Mouse (Mus musculus) cerebral cortex, adult 2 months (tissue): ENCODE results near the gene Mast3.

Source experiments
- WGBS: fragments of 180-500 bp; shearing (Covaris S2); methylation state at CpG from one replicate; pipeline ENCODE4 v1.1.7; 2018; 5-methylcytosine and 5-hydroxymethylcytosine counted together

Gene Mast3

DNA sequence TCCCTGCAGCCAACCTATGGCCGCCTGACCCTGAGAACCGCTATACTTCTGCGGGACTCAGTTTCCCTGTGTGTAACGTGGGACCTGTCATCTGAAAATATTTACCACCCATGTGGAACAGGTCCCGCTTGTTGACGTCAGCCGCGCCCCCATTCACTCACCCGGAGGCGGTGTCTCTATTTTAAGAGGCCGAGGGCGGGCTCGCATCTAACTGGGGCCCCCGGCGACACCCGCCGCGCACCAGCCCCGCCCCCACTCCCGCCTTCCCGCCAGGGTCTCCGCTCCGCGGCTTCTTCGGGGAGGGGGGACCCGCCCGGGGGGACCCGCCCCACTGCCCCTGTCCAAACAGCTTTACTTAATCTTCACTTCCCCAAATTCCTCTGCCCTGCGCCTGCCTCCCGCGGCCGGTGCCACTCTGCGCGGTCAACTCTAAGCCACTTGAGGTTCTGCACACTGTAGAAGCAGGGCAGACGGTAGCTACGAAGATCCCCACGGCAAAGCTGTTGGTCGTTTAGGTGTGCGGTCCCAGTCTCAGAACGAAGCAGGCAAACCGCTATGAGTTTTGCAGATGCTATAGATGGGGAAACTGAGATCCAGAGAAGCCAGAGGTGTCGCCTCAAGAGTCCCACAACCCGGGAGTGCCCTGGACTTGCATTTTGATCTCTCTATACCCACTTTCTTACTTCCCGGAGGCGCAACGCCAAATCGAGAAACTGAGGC, 933 bp downstream of the Mast3 start:
- WGBS: 2% methylated on average over 47 of the region's 47 CpGs

DNA sequence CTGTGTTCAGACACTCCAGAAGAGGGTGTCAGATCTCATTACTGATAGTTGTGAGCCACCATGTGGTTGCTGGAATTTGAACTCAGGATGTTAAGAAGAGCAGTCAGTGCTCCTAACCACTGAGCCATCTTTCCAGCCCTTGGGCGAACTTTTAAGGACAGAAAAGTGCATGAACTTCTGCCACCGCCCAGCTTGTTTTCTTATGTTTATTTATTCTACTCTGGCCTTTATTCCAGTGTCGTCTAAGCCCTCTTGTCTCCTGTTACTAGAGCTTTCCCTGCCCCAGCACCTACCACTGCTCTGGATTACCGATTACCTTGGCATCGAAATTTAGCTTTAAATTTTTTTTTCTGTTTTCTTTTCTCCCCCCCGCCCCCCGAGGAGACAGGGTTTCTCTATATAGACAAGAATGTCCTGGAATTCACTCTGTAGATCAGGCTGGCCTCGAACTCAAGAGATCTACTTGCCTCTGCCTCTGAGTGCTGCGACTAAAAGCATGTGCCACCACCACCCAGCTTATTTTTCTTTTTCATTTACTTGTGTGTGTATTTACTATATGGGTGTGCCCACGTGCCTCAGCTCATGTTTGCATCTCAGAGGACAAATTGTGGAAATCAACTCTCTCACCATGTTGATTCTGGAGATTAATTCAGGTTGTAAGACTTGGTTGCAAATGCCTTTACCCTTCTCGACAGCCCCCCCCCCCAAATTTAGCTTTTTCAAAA, 1.9 kb downstream of the Mast3 start:
- 55% methylated on average over 11 of the region's 11 CpGs for WGBS

DNA sequence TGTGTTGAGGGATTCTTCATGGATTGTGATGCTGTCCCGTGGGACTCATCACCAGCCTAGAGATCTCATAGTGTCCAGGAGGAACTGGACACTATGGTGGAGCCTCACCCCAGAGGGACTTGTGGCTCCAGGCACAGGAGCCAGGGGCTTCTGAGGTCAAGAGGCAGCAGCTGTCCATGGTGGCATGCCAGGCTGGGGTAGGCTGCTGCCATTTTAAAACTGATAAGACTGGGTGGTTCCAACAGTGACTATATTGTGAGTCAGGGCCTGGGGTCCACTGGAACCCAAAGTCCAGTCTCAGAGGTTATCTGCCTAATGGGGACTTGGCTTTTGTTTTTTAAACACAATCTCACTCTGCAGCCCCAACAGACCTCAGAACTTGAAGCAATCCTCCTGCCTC, 3.0 kb downstream of the Mast3 start:
- WGBS: 59% methylated on average over 1 of the region's 1 CpGs

DNA sequence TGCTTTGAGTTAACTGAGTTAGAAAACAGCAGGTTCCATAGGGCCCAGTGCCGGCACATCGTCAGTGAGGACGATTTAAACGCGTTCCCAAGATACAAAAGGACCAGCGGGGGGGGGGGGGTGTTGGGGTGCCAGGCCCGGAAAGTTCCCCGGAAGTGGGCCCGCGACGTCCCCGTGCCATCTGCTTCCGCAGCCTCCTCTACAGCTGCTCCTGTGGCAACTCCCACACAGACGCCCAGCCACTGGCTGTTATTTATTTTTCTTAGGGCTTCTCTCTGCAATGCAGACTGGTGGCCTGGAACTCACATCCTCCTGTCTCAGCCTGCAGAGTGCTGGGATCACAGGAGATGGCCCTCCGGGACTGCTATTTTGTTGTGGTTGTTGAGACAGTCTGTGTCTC, 3.7 kb downstream of the Mast3 start:
- 11% methylated on average over 15 of the region's 15 CpGs for WGBS

DNA sequence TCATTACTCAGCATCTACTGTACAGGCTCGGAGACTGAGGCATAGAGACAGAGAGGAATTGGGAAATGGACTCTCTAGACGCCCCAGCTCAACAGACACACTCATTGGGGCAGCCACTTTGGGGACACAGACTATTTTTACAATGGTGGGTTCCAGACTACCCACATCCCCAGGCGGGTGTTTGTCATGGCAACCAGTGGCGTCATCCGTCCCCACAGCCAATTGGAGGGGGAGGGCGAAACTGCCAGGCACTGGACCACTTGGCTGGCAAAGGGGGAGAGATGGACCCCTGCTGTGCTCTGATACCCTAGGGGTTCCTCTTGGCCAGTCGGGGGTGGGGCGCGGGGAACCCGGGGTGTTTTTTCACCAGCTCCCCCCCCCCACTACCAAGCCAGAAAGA, 4.2 kb downstream of the Mast3 start:
- 47% methylated on average over 10 of the region's 10 CpGs for WGBS

DNA sequence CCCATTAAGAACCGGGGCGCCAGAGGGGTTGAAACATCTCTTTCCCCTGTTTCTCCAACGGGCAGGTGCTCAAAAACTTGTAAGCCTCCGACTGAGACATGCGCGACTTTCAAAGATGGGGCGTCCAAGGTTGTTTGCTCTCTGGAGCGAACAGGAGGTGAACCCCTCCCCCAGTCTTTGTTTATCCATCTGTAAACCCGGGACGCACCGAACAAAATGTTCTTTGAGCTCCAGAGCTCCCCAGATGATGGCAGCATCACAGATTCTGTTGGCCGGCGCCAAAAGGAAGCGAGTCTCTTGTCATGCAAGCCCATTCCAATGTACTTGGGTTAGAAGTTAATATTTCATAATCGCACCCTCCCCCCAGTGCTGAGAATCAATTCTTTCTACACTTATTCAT, 6.6 kb downstream of the Mast3 start:
- WGBS: 10% methylated on average over 15 of the region's 15 CpGs

DNA sequence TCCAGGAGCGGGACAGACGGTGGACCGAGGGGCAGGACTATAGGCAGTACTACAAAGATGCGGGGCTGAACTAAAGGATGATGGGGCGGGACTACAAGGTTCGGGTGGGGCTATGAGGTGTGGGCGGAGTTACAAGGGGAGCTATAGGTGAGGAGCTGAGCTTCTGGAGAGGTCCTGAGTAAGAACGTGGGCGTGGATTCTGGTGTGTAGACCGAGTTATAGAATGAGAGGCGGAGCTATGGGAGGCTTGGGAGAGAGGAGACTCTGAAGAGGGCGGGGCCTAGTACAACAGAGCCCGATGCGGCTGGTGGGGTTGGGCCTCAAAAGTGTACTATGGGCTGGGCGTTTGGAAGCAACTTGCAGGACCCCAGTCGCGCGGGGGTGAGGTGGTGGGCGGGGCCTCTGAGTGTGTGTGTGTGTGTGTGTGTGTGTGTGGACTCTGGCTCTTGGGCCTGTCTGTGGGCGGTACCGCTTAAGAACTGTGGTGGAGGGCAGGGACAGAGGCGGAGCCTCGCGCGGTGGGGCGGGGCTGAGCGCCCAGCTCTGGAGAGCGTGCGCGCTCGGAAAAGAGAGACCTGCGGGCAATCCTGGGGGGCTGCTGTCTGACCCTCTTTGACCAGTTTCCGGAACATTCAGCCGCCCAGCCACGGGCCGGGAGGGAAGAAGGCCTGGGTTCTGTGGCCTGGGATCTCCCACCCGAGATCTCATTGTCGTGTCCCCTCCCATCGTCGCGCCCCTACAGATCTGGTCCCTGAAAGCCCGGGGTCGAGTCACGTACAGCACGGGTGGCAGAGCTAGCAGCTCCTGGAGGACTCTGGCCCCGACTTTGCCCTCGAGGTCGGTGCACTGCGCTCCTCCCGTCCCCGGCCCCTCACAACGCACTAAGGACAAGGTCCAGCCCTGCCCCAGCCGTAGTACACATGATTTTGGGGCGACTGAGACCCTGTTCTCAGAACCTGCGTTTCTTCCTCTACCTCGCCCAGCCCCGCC, 7.5 kb downstream of the Mast3 start:
- under 1% methylated on average over 53 of the region's 57 CpGs for WGBS

DNA sequence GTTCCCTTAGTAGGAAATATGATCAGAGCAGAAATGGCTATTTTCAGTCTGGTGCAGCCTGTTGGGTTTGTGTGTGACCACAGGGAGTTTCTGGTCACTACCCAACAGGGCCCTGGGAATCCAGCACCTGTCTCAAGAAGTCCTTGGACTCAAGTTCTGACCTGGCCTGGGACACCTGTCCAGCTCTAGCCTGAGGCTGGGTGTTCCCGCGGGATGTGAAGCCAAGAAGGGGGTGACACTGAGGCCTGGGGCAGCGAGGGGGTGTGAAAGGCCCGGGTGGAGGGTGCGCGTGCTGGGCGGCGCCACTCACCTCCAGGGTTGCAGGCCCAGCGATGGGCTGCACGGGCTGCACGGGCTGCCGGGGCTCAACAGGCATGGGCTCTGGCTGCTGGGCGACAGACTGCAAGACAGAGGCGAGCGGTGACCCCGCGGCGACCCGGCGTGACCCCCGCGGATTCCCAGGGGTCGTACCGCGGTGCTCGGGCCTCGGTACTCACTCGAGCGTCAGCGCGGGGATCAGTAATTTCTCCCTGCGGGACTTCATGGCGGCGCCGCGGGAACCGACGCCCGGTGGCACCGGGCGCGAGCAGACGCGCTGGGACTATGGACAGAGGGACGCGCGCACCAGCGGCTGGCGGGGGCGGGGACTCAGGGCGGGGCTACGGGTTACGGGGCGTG, 8.3 kb downstream of the Mast3 start:
- WGBS: 4% methylated on average over 54 of the region's 54 CpGs

DNA sequence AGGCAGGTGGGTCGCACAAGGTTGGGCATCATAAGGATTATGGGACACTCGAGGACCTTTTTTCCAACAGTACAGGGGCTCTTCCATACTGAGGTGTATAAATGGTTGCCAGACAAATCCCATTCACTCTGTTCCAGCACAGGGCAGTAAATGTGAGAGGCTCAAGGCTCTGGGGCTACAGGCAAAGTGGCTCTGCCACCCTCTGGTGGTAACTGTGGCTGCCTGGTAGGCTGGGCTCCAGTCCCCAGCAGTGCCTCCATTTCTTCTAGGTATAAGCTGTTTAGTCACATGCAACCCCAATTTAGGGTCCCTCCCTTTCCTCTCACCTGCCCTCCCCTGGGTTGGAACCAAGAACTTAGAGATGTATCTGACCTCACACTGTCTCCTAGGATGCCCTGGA, 9.5 kb downstream of the Mast3 start:
- 83% methylated on average over 2 of the region's 2 CpGs for WGBS

DNA sequence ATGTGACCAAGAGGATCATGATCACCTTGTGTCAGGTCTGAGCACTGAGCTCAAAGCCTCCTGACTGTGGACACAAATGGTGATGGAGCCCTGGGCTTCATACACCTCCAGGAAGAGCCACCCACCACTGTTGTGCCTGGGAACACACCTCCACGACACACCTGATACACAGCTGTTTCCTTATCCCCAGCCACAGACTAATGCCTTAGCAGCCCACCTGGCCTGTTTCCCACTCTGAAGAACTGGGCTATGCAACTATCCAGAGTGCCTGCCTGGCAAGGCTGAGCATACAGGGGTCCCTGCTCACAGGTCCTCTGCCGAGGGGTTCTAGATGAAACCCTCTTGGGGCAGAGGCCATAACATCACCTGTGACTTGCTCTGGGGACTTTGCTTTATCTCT, 10.6 kb downstream of the Mast3 start:
- WGBS: 77% methylated on average over 2 of the region's 2 CpGs

DNA sequence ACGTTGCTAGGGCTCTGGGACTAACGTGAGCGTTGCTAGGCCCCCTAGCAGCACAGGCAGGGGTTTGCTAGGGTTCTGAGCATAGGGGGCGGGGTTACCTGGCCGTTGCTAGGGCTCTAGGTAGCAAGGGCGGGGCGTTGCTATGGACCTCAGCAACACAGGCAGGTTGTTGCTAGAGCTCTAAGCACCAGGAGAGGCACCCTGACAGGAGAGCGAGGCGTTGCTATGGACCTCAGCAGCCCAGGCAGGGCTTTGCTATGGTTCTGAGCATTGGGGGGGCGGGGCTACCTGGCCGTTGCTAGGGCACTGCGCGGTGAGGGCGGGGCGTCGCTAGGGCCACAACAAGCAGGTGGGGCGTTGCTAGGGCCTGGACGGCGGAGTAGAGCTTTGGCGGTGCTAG, 12.2 kb downstream of the Mast3 start:
- under 1% methylated on average over 20 of the region's 20 CpGs for WGBS

DNA sequence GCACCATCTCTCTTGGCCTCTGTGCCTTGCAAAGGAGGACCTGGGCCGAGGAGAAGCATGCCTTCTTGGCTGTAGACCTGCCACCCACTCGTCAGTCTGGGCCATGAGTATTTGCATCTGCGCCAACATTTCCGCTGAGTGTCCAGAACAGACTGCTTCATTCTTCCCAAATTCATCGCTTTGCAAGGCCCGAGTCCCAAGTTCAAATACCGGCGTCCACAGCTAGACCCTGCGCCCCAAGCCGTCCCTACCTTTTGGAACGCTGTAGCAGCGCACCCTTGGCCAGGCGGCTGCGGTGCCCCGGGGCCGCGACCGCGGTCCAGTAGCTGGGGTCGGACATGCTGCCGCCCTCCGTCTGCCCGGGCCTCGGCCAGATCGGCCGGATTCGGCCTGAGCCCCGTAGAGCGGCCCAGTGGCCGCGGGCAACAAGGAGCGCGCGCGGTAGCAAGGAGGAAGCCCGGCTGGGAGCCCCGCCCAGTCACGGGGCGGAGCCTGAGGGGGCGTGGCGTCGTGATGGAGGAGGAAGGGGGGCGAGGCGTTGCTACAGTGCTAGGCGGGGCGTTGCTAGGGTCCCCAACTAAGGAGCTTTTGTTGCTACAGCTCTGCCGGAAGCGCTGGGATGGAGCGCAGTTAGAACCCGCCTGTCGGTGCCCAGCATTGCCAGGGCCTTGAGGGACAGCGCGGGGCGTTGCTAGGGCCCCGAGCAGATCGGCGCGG, 12.7 kb downstream of the Mast3 start:
- 3% methylated on average over 58 of the region's 58 CpGs for WGBS

DNA sequence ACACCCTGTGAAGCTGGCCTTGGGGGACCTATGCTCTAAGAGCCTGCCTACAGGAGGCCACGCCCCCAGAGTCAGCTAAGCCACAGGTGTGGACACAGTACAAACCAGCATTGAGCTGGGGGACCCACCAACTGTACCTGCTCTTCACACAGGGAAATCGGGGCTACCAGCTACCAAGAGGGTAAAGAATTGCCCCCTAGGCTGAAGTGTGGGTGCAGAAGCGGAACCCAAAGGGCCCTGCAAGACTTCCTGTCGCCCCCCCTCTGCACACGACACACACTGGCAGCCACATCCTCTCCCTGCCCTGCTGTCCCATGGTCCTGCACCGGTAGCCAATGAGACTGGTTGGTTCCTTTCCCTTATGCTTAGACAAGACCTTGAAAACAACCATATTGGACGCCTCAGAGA, 13.6 kb downstream of the Mast3 start:
- WGBS: 39% methylated on average over 7 of the region's 7 CpGs

DNA sequence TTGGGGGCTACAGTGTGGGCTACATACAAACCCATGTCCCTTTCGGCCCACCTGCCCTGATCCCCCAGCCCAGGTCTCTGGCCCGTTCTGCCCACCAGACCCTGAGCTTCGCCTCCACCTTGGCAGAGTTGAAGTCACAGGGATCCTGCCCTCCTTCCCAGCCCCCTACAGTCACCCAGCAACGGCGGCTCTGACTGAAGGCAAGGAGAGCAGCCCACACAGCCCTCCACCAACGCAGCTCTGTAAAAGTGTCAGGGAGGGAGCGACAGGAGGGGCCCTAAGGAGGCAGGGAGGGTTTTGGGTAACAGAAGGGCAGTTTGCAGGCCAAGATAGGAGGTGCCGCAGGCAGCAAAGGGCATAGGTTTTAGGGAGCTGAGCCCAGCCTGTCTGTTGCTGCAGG, 14.0 kb downstream of the Mast3 start:
- WGBS: 50% methylated on average over 8 of the region's 8 CpGs

DNA sequence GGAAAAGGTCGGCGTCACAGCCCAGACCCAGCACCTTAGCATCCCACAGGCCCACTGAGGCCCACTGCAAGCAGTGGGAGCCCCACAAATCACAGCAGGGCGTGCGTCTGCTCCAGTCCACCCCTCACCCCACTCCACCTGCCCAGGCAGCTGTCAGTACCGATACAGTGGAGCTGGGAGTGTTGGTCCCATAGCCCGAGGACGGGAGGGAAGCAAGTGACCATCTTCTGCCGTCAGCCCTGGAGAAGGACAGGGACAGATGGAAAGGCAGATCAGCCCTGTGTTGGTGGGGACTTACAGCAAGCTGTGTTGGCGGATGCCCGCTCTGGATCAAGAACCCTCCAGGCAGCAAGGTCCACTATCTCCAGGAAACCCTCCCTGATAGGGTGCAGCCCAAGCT, 15.8 kb downstream of the Mast3 start:
- 65% methylated on average over 10 of the region's 10 CpGs for WGBS

DNA sequence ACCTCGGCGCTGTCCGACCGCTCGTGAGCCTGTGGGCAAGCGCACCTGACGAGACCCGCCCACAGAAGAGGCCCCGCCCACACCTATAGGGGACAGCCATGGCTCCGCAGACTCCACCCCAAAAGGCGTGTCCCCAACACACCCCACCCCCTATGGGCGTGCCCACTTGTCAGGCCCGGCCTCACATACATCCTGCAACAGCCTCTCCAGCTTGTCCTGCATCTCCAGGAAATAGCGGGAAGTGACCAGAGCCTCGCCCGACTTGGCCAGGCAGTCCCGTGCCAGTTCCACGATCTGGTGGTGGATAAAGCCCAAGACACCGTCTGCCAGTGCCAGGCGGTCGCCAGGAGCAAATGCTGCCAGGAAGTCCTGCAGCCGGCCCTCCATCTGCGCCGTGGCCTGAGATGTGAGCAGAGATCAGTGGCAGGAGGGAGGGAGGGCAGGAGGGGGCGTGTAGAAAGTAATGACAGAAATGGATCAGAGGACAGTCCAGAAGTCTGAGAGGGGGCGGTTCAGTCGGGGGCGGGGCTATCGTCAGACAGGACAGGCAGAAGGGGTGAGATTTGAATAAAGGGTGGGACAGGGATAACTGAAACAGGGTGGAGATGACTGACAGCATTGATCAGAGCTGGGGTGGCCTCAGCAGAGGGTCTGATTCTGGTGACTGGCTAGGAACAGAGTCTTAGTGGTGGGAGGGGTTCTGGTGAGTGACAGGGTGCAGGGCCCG, 16.8 kb downstream of the Mast3 start:
- WGBS: 41% methylated on average over 30 of the region's 30 CpGs

DNA sequence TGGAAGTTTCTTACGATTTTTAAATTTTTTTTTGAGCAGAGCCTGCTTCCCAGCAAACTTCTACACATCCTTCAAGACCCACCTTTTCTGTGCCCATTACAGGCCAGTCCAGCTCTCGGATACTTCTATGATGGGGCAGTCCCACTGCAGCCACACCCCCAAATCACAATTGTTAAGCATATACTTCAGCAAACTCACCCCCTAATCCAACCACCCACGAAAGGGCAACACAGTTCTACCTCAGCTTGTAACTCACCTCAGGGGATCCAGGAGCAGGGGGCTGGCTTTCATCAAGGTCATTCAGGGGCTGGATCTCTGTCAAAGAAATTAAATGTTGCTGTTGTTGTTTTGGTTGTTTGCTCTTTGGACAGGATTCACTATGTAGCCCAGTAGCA, 17.8 kb downstream of the Mast3 start:
- WGBS: 92% methylated on average over 3 of the region's 3 CpGs

DNA sequence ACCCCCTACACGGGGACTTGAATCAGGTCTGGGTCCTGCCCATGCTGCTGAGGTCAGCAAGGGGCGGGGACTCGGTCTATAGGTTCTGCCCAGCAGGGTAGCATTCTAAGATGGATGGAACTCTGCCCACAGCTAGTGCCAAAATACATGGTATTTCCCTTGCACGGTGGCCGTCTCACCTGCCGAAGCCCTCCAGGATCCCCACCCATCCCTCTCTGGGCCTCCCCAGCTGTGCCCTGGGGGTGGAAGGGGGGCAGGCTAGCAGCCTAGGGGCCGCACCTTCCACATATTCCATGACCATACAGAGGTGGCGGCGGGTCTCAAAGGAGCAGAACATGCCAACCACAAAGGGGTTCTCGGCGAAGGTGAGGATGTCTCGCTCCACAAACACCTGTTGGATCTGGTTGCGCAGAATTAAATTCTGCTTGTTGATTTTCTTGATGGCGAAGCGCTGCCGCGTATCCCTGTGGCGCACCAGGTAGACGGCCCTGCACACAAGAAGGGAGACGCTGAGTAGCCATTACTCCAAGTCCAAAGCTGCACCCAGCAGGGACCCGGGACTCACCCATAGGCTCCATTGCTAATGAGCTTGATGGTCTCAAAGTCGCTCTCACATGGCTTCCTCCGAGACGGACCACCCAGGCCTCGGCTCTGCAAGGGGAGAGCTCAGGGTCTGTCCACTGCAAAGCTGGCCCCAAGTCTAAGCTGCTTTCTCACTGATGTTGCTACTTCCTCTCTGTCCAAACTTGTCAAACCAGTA, 18.4 kb downstream of the Mast3 start:
- WGBS: 89% methylated on average over 25 of the region's 25 CpGs

DNA sequence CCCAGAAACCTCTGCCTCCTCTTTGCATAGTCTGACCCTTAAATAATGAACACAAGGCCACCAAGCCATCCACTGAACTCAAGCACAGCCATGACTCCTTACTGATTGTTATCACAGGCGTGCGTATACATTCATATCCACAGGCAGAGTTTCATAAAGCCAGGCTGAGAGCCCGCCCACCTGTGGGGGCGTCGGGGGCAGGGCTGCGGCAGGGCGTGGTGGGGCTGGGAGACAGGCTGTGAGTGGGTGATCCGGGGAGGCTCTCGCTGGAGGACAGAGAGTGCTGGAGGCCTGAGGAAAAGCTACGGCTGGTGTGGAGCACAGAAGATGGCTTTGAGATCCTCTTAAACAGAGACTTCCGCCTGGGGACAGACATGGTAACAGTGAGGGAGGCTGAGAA, 24.8 kb downstream of the Mast3 start:
- WGBS: 60% methylated on average over 11 of the region's 11 CpGs
